Mouse (Mus musculus) cerebellum, adult 18-20 months (tissue): Measurements from ENCODE around the gene Adam30.

ENCODE experiments used
- DNase-seq, 2 experiments: peaks; one replicate each; pipeline ENCODE4 v3.0.0; 2021

Adam30 gene

DNA sequence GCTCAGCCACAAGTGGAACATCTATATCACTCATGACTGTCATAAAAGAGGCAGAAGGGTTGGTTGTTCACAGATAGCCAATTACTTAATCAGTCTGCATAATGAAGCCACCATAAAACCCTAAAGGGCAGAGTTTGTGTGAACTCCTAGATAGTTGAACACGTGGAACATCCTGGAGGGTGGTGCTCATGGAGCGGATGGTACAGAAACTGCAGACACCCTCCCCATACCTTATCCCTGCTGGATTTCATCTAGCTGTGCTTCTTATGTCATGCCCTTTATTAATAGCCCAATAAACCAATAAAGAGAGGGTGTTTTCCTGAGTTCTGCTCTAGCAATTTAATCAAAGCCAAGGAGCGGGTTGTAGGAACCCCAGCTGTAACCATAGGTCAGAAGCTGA lies 27.3 kb downstream of the Adam30 start:
- DNase-seq, result no peak

DNA sequence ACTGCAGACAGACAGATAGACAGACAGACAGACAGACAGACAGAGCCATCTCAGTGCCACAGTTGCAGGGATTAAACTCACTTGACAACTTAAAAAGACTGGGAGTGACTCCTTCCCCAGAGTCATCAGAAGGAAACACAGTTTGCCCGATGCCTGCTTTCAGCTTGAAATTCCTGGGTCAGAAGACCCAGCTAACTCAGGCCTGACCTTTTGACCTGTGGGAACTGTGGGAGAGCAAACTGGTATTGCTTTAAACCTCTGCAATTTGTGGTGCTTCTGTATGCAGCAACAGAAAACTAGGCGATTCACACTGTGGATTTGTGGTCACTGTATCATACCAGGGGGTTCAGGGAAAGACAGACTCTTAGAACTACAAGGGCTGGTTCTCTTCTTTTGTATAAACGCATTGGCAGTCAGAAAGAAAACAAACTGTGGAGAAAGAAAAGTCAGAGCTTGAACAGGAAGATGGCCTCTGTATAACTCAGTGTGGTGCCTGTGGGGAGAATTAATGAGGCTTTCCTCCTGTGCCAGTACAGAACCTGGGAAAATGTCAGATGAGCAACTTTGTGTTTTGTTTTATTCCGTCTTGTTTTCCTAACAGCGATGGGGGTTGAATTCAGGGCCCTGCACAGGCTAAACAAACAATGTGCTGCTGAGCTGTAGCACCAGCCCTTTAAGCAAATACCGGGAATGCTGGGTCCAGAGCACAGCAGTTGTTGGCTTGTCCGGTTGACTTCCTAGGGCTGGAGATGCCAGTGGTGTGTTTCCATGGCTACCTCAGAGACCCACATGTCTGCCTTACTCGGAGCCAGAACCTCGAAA lies 37.5 kb downstream of the Adam30 start:
- DNase-seq, result peak in 1 of 2 experiments; percentile 6

DNA sequence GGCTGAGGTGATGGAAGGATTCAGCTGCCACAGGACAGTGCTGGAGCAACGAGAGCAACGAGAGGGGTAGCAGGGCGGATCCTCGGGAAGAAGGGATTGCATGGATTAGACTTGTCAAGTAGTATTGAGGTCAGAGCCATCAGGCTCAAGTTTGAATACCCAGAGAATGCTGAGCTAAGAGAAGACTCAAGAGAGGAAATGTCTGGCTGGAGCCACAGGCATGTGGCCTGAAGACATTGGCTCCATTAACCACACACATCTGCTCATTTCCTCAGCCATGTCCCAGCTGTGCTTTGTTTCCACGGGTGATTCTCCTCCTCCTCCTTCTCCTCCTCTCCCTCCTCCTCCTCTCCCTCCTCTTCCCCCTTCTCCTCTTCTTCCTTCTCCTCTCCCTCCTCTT lies 39.3 kb downstream of the Adam30 start:
- no peak for DNase-seq

DNA sequence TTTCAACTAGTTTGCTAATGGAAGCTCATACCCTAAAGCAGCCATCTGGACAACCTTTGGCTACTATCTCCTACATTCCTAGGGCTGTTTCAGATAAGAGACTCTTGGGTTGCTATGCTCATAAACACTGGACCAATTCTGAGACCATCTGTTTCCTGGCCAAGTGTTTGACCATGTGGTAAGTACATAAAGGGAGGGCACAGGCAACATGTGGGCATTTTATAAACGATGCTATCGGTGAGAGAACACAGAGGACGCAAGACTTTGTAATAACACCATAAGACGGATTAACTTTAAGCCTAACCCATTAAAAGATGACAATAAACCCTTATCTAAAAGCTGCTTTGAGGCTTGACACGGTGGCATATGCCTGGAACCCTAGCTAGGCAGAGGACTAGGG lies 42.9 kb downstream of the Adam30 start:
- no peak for DNase-seq

DNA sequence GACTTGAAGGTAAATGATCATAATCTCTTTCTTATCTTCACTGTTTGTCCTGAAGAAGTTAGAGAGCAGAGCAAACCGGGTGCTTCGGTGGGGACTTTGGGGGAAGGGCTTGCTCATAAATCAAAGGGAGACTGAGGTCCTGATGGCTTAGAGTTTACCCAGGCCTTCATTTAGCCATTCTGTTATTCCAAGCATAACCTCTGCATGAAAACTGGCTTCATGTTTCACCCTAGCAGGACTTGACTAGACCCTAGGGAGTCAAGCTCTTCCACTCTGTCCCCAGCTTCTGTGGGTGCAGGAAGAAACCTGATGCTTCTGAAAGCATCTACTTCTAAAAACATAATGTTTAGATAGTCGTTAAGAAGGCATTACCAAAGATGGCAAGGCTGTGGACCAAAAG lies 46.5 kb downstream of the Adam30 start:
- no peak for DNase-seq

DNA sequence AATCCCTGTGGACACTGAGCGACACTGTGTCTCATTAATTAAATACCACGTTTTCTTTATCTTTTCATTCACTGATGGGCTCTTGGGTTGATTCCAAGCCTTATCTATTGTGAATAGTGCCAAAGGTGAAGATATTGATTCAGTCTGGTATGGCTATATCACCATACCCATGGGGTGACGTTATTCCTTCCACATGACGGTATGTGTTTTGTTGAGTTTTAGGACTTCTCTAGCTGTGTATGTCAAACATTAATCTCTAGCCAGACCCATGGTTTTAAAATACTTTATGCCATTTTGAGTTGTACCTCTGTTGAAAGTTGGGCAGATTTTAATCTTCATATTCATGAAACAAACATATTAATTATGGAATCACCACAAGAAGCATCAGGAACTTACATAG lies 48.7 kb downstream of the Adam30 start:
- DNase-seq, result no peak

DNA sequence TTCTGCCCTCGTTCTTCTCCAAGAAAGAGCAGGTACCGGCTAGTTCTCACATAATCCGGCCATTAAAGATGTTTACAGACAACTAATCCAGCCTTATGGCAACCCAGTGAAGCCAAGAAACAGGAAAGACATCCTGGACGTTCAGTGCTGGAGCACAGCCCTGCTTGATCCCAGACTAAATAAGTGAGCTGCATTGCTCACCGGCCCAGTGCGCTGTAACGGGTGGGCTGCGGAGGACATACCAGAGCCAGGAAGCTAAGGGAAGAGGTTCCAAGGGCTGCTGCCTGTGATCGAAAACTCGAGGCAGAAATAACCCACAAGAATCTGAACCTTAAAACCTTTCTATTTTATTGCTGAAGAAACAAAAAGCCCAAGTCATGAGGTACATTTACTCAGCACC lies 50.4 kb downstream of the Adam30 start:
- no peak for DNase-seq

DNA sequence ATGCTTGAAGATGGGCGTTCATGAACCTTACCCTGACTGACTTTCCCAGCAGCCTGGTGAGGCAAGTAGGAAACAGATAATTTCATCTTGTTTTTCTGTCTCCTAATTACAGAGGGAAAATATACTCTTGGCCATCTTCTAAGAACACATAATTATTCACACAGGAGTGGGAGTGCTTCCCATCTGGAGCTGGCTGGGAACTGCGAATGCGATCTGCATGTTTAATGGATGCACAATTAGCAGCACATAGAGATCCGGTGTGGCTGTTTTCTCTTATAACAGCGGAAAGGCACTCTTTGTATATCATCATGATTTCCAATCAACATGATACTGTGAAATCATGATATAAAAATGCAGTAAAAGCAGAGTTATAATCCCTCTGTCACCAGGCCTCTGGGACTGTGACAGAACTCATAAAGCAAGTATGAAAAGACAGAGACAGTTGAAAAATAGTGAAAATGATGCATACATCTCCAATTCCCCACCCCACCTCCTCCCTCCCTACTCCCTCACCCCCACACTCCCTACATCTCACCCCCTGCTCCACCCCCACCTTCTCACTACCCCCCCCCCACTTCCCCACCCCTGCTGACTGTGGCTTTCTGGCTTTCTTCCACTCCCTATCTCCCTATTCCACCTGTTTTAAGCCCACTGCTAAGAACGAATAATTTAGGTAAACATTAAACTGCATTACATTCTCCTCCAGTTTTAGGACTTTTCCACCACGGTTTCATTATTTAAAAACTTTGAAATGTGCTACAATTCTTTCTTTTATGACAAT lies 51.1 kb downstream of the Adam30 start:
- DNase-seq, result no peak
